Mouse (Mus musculus) heart, embryonic 12.5 days (tissue): ENCODE results near the gene Habp4. TPM values are rescaled to one million over a fixed set of nuclear protein-coding genes. Genes with fewer than 3 reads are reported as not detected.

Experiments used
- ATAC-seq: fragments of 200-750 bp; cut with Nextera tagmentation; 2 replicates; pipeline ENCODE4 v1.8.0; 2017; ENCODE audit warnings: moderate TSS enrichment, moderate library complexity; ENCODE audit not compliant: insufficient number of reproducible peaks, low FRiP score
- H3K27ac ChIP-seq: fragments of 300-500 bp; sonication (generic); 2 replicates; pipeline ENCODE4 v1.5.1; 2016; ENCODE audit warnings: mild to moderate bottlenecking, moderate library complexity; ENCODE audit not compliant: poor library complexity, severe bottlenecking
- H3K27me3 ChIP-seq: fragments of 300-500 bp; sonication (generic); replicated peaks from 2 replicates; pipeline ENCODE4 v1.6.1; 2016; ENCODE audit warnings: mild to moderate bottlenecking, moderate library complexity
- H3K36me3 ChIP-seq: fragments of 300-500 bp; sonication (generic); 2 replicates; pipeline ENCODE4 v1.6.1; 2016; ENCODE audit warnings: mild to moderate bottlenecking, moderate library complexity
- H3K4me1 ChIP-seq: fragments of 300-500 bp; sonication (generic); replicated peaks from 2 replicates; pipeline ENCODE4 v1.6.1; 2016; ENCODE audit warnings: mild to moderate bottlenecking
- H3K4me2 ChIP-seq: fragments of 300-500 bp; sonication (generic); 2 replicates; pipeline ENCODE4 v1.6.1; 2016; ENCODE audit warnings: mild to moderate bottlenecking, moderate library complexity
- H3K4me3 ChIP-seq: fragments of 300-500 bp; sonication (generic); 2 replicates; pipeline ENCODE4 v1.5.1; 2016; ENCODE audit warnings: mild to moderate bottlenecking
- H3K9ac ChIP-seq: fragments of 300-500 bp; sonication (generic); 2 replicates; pipeline ENCODE4 v1.6.1; 2016; ENCODE audit warnings: mild to moderate bottlenecking, moderate library complexity
- H3K9me3 ChIP-seq: fragments of 300-500 bp; sonication (generic); replicated peaks from 2 replicates; pipeline ENCODE4 v1.6.1; 2016; ENCODE audit warnings: mild to moderate bottlenecking, moderate library complexity
- WGBS: fragments of 180-500 bp; shearing (Covaris S2); methylation state at CpG from one replicate; pipeline ENCODE4 v1.1.7; 2016; 5-methylcytosine and 5-hydroxymethylcytosine counted together
- polyA plus RNA-seq: library from polyadenylated mRNA; unstranded; fragments of >200 nt; fragmentation: Nextera tagmentation; extraction: Ambion mirVana; gene quantifications from 2 replicates; pipeline ENCODE4 v1.2.1, GENCODE M21; 2016

Gene Habp4
- polyA plus RNA-seq, 1 experiment from 2014 or later: 69.8 TPM

DNA sequence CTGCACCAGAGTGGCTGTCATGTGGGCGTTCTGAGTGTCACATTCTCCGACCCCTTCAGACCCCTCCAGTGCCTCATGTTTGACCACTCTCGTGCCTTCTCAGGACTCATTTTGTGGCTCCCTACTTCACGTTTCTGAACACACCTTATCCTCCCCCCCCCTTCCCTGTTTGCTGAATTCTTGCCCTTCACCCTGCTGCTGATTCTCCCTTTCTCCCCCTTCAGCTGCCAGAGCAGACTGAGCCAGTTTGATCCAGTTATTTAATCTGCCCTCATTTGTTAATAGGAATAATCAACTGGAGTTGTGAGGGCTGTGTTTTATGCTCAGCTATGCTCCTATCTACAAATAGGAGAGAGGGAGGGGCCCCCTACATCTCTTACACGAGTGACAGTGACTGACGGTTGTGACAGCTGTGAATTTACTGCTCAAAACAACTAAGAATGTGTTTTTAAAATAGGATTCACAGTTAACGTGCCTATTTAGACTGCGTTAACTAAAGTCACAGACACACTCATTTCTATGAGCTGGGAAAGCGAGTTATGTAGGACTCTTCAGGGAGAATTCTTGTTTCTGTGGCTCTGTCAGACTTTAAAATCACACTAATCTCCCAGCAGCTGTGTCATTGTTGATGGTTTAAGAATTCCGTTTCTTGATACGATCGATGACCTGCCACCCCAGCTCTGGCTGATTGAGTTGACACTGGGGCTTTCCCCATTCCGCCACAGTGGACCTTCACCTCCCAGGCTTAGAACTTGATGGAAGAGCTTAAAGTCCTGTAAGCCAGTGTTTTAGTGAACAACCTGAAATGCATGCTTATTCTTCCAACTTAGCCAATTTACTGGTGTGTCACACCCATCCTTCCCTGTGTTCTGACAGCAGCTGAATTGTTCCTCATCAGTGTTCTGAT, 17.4 kb downstream of the Habp4 start:
- Histone ChIP-seq H3K4me2 (no peak overlapping the region), H3K4me1 (peaks cover 13% of the 10 kb centered on the region), H3K36me3 (peaks cover 87% of the 10 kb centered on the region), H3K9me3 (no peaks in the 10 kb centered on the region), H3K27me3 (no peaks in the 10 kb centered on the region), H3K9ac (no peak overlapping the region; the same call in 1 of the 2 replicates), H3K4me3 (no peak overlapping the region), H3K27ac (no peak overlapping the region; the same call in 1 of the 2 replicates)
- ATAC-seq: no peak
- WGBS: 66% methylated on average over 13 of the region's 13 CpGs

DNA sequence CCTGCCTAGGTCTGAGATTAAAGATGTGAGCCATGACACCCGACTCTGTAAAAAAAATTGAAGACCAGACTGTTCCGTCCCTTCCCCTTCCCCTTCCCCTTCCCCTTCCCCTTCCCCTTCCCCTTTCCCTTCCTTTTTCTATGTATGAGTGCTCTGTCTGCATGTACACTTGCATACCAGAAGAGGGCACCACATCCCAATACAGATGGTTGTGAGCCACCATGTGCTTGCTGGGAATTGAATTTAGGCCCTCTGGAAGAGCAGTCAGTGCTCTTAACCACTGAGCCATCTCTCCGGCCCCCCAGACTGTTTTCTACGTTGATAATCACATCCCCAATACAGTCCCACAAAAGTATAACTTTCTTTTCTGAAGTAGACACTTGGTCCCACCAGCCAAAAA, 18.7 kb downstream of the Habp4 start:
- H3K9ac ChIP-seq: no peak overlapping the region
- H3K4me2 ChIP-seq: no peak overlapping the region
- H3K27ac ChIP-seq: no peak overlapping the region
- no peak for ATAC-seq
- H3K4me3 ChIP-seq: no peak overlapping the region
- WGBS: 83% methylated on average over 4 of the region's 4 CpGs
- peaks cover 13% of the 10 kb centered on the region for H3K4me1 ChIP-seq
- no peaks in the 10 kb centered on the region for H3K27me3 ChIP-seq
- no peaks in the 10 kb centered on the region for H3K9me3 ChIP-seq
- peaks cover 88% of the 10 kb centered on the region for H3K36me3 ChIP-seq

DNA sequence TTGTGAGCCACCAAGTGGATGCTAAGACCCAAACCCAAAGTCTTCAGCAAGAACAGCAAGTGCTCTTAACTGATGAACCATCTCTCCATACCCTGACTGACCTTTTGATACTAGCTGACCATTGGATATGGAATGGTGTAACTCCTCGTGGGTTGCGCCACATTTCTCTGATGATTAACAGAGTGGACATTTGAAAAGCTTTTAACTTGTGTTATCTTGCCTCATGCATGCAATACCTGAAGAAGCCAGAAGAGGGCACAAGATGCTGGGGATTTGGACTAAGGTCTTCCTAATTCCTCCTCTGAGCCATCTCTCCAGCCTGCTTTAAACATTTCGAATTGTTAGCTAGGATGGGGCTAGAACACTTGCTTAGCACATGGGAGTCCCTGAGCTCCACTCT, 19.3 kb downstream of the Habp4 start:
- H3K36me3 ChIP-seq: peaks cover 90% of the 10 kb centered on the region

DNA sequence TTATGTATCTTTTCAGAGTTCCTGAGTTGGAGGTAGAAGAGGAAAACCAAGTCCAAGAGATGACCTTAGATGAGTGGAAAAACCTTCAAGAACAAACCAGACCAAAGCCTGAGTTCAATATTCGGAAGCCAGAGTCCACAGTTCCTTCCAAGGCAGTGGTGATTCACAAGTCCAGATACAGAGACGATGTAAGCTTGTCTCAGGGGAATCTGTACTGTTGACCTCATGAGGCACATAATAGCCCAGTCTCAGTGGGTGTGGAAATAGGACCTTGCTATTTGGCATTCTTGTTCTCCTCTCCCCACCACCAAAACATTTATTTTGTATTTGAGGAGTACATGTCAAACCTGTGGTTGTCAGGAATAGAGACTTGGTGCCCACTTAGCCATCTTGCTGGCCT, 20.5 kb downstream of the Habp4 start:
- H3K36me3 ChIP-seq: peaks cover 87% of the 10 kb centered on the region
- WGBS: 70% methylated on average over 2 of the region's 2 CpGs
- no peak for ATAC-seq

More for the DNA sequence above, 19.3 kb downstream of the Habp4 start:
- H3K27ac ChIP-seq: no peak overlapping the region
- H3K9me3 ChIP-seq: no peaks in the 10 kb centered on the region
- no peak for ATAC-seq
- H3K27me3 ChIP-seq: no peaks in the 10 kb centered on the region
- no peak overlapping the region for H3K4me3 ChIP-seq
- H3K4me1 ChIP-seq: peaks cover 13% of the 10 kb centered on the region
- 84% methylated on average over 3 of the region's 3 CpGs for WGBS
- H3K9ac ChIP-seq: no peak overlapping the region
- H3K4me2 ChIP-seq: no peak overlapping the region

DNA sequence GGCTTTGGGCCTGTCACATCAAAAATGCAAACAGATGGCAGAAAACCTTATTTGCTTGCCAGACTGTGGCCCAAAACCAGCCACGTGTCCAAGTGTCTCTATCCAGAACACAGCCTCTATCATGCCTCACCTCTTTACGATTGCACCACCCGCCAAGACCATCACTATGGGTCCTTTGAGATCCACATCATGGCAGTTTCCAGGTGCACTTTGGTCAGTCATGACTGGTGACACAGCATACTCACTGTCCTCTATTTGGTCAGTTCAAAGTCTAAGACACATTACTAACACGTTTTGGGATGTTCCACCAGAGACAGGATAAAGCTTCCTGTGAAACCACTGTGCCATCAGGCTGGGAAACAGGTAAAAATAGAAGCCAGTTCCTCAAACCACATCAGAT, 22.0 kb downstream of the Habp4 start:
- no peak overlapping the region for H3K9ac ChIP-seq
- no peak for ATAC-seq
- H3K4me3 ChIP-seq: no peak overlapping the region
- no peaks in the 10 kb centered on the region for H3K9me3 ChIP-seq
- 81% methylated on average over 4 of the region's 4 CpGs for WGBS
- no peaks in the 10 kb centered on the region for H3K27me3 ChIP-seq
- no peak overlapping the region for H3K27ac ChIP-seq
- peaks cover 74% of the 10 kb centered on the region for H3K36me3 ChIP-seq
- peaks cover 19% of the 10 kb centered on the region for H3K4me1 ChIP-seq
- no peak overlapping the region for H3K4me2 ChIP-seq

More for the DNA sequence above, 20.5 kb downstream of the Habp4 start:
- Histone ChIP-seq H3K4me2 (no peak overlapping the region), H3K27me3 (no peaks in the 10 kb centered on the region), H3K27ac (no peak overlapping the region), H3K9me3 (no peaks in the 10 kb centered on the region), H3K4me1 (peaks cover 18% of the 10 kb centered on the region), H3K4me3 (no peak overlapping the region), H3K9ac (no peak overlapping the region)

DNA sequence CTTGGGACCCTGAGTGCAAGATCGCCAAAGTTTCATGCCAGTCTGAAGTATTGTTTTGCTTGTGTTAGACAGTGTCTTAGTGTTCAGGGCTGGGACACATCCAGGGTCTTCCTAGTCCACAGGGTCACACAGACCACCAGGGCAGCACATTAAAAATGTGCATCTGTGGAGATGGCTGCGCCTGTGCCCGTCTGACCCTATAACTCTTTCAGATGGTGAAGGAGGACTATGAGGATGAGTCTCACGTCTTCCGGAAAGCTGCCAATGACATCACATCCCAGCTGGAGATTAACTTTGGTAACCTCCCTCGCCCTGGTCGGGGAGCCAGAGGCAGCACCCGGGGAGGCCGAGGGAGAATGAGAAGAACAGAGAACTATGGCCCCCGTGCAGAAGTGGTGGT, 22.7 kb downstream of the Habp4 start:
- Histone ChIP-seq H3K4me3 (no peak overlapping the region), H3K9ac (no peak overlapping the region), H3K36me3 (peaks cover 68% of the 10 kb centered on the region), H3K27ac (no peak overlapping the region), H3K27me3 (no peaks in the 10 kb centered on the region), H3K4me2 (no peak overlapping the region), H3K9me3 (no peaks in the 10 kb centered on the region), H3K4me1 (peaks cover 17% of the 10 kb centered on the region)
- no peak for ATAC-seq
- WGBS: 72% methylated on average over 10 of the region's 10 CpGs

DNA sequence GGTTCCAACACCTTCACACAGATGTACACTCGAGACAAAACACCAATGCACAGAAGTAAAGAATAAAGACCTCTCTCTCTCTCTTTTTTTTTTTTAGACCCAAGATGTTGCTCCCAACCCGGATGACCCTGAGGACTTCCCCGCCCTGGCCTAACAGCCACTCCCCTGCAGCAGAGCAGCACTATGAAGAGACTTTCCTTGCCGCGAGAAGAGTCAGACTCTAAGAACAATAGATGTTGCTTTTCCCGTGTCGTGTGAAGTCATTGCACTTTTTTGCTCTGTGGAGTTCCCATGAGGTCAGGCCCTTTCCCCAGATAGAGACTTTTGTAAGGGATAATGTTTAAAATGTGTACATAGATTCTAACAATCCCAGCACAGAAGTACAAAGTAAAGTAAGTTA, 23.6 kb downstream of the Habp4 start:
- H3K9me3 ChIP-seq: no peaks in the 10 kb centered on the region
- no peak overlapping the region for H3K4me2 ChIP-seq
- H3K36me3 ChIP-seq: peaks cover 60% of the 10 kb centered on the region
- no peak for ATAC-seq
- no peak overlapping the region for H3K4me3 ChIP-seq
- H3K27me3 ChIP-seq: no peaks in the 10 kb centered on the region
- H3K4me1 ChIP-seq: peaks cover 16% of the 10 kb centered on the region
- 74% methylated on average over 7 of the region's 7 CpGs for WGBS
- H3K27ac ChIP-seq: no peak overlapping the region
- no peak overlapping the region for H3K9ac ChIP-seq

DNA sequence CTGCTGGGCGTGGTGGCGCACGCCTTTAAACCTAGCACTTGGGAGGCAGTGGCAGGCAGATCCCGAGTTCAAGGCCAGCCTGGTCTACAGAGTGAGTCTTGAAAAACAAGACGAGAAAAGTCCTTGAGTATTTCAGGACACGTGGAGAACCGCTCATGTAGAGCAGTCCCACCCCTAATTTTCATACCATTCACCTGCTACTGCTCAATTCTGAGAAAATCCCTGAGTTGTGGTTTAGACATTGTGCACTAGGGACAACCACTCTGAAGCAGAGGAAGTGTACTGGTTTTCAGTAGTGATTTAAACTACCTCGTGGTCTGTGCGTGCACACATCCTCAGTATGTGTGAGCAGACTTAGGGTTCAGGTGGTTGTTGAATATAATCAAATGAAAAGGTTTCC, 24.0 kb downstream of the Habp4 start:
- Histone ChIP-seq H3K27ac (no peak overlapping the region), H3K9me3 (no peaks in the 10 kb centered on the region), H3K4me3 (no peak overlapping the region), H3K9ac (no peak overlapping the region), H3K27me3 (no peaks in the 10 kb centered on the region), H3K36me3 (peaks cover 57% of the 10 kb centered on the region), H3K4me2 (no peak overlapping the region), H3K4me1 (peaks cover 16% of the 10 kb centered on the region)
- no peak for ATAC-seq
- 84% methylated on average over 9 of the region's 9 CpGs for WGBS

DNA sequence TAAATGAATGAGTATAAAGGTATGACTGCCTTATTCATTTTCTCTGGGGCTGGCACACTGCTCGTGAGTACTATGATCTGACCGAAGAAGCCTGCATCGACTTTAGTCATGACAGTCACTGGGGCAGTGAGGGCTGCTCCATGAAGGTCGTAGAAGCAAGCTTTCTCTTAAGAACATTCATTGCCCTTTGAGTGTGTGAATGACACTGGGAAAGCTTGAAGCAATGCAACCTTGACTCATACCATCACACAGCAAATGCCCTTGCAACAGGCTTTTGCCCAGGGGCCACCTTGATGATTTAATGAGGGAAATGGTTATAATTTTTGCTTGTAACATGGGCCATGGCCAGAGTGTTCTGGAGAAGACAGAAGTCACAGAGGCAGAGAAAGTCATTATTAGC, 24.9 kb downstream of the Habp4 start:
- Histone ChIP-seq H3K9ac (no peak overlapping the region), H3K36me3 (peaks cover 52% of the 10 kb centered on the region), H3K4me3 (no peak overlapping the region), H3K27me3 (no peaks in the 10 kb centered on the region), H3K9me3 (no peaks in the 10 kb centered on the region), H3K27ac (peak overlapping the region; percentile 59), H3K4me1 (peaks cover 16% of the 10 kb centered on the region), H3K4me2 (no peak overlapping the region)
- ATAC-seq: no peak
- WGBS: 86% methylated on average over 4 of the region's 4 CpGs

DNA sequence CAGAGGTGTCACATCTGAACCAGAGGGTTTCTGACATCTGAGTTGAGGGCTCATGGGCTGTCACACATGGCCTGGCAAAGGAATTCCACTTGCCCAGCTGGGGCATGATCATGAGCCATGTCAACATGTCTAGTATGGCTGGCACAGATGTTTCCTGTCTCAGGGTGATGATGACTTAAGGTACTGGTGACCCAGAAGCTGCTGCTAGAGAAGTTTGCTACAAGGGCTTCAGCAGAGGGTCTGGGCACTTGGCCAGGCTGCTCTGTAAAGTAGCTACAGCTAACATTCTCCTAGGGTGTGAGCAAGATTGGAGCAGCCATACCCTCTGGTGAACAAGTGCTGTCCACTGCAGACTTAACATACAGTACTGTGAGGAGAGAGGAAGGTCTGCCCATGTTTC, 25.4 kb downstream of the Habp4 start:
- no peaks in the 10 kb centered on the region for H3K27me3 ChIP-seq
- peaks cover 50% of the 10 kb centered on the region for H3K36me3 ChIP-seq
- no peak overlapping the region for H3K4me3 ChIP-seq
- H3K4me2 ChIP-seq: no peak overlapping the region
- ATAC-seq: 0 out of 2 replicates have a peak, but pooled peaks have one; percentile 44
- no peaks in the 10 kb centered on the region for H3K9me3 ChIP-seq
- H3K9ac ChIP-seq: no peak overlapping the region
- H3K4me1 ChIP-seq: peaks cover 16% of the 10 kb centered on the region
- peak overlapping the region; percentile 59 for H3K27ac ChIP-seq

DNA sequence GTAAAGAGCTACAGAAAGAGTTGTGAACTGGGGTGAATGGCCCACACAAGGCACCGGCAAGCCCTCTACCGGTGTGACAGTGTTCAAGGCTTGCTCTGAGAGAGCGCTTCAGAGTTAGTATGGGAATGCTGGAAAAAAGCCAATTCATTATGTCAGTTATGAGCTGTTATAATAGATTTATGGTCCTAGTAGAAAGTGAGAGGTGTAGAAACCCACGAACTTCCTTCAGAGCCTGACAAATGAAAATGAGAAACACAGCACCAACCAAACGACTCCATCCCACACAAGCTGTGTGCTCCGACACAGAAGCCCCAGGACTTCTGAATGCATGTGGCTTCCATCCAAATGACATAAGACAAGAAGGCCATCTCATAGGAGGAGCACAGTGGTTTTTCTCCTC, 36.3 kb downstream of the Habp4 start:
- 93% methylated on average over 6 of the region's 6 CpGs for WGBS
- H3K27me3 ChIP-seq: no peaks in the 10 kb centered on the region

More for the DNA sequence above, 36.3 kb downstream of the Habp4 start:
- H3K36me3 ChIP-seq: peaks cover 42% of the 10 kb centered on the region
- H3K4me2 ChIP-seq: no peak overlapping the region
- no peak overlapping the region for H3K4me3 ChIP-seq
- no peak overlapping the region for H3K9ac ChIP-seq
- peaks cover 6% of the 10 kb centered on the region; the same call in 1 of the 2 replicates for H3K4me1 ChIP-seq
- no peak overlapping the region for H3K27ac ChIP-seq
- no peak for ATAC-seq
- no peaks in the 10 kb centered on the region for H3K9me3 ChIP-seq
